Mouse (Mus musculus) erythroblast, embryonic 14.5 days (primary cell): ENCODE measurements at regions not wholly inside any gene's neighbourhood (a gene's known extent, or its start where the extent isn't known, plus 50 kb on each side); places are given as distances from the start of the nearest gene placed in this dataset.

Source experiments
- H3K27me3 ChIP-seq: 2 replicates; pipeline ENCODE4 v1.6.1; 2012; ENCODE audit warnings: inconsistent platforms; ENCODE audit not compliant: control insufficient read depth
- H3K36me3 ChIP-seq: 2 replicates; pipeline ENCODE4 v1.6.1; 2012; ENCODE audit warnings: mild to moderate bottlenecking, inconsistent platforms; ENCODE audit not compliant: control insufficient read depth
- H3K4me1 ChIP-seq: 2 replicates; pipeline ENCODE4 v1.6.1; 2012; ENCODE audit warnings: inconsistent platforms; ENCODE audit not compliant: control insufficient read depth
- H3K4me3 ChIP-seq: replicated peaks from 2 replicates; pipeline ENCODE3; 2012; ENCODE audit warnings: moderate library complexity, mild to moderate bottlenecking, inconsistent platforms
- H3K9me3 ChIP-seq: 2 replicates; pipeline ENCODE4 v1.6.1; 2012; ENCODE audit warnings: low read length, inconsistent platforms, mixed read lengths; ENCODE audit not compliant: control insufficient read depth
- GATA1 ChIP-seq: IDR thresholded peaks from 2 replicates; pipeline ENCODE4 v1.6.1; 2012; ENCODE audit warnings: low read length, inconsistent platforms, mixed read lengths
- TAL1 ChIP-seq: IDR thresholded peaks from 3 replicates; pipeline ENCODE4 v1.6.1; 2012; ENCODE audit warnings: low read length, inconsistent platforms, mixed read lengths

GRCm38 (mm10) chr10:70759686-70760085 lies 103.9 kb upstream of the Phyhipl start:
- peaks cover 46% of the 10 kb centered on the region for H3K9me3 ChIP-seq
- no peaks in the 10 kb centered on the region for H3K36me3 ChIP-seq
- H3K4me3 ChIP-seq: no peak overlapping the region
- H3K4me1 ChIP-seq: no peaks in the 10 kb centered on the region
- TF ChIP-seq GATA1 (no peak), TAL1 (no peak)
- no peaks in the 10 kb centered on the region for H3K27me3 ChIP-seq

- peaks cover 39% of the 10 kb centered on the region for H3K9me3 ChIP-seq
- H3K4me1 ChIP-seq: no peaks in the 10 kb centered on the region
- no peak for TF ChIP-seq TAL1
- no peak for TF ChIP-seq GATA1
- no peaks in the 10 kb centered on the region for H3K36me3 ChIP-seq
- no peak overlapping the region for H3K4me3 ChIP-seq
- H3K27me3 ChIP-seq: no peaks in the 10 kb centered on the region
These were observed 96.0 kb upstream of the Phyhipl start for GRCm38 (mm10) chr10:70751771-70752170.

GRCm38 (mm10) chr10:70750356-70751145 lies 94.8 kb upstream of the Phyhipl start:
- TF ChIP-seq TAL1: no peak
- no peak for TF ChIP-seq GATA1
- H3K9me3 ChIP-seq: peaks cover 33% of the 10 kb centered on the region

GRCm38 (mm10) chr10:70746612-70747011 lies 90.8 kb upstream of the Phyhipl start:
- TF ChIP-seq TAL1 (no peak), GATA1 (no peak)
- Histone ChIP-seq H3K4me3 (no peak overlapping the region), H3K27me3 (no peaks in the 10 kb centered on the region), H3K36me3 (no peaks in the 10 kb centered on the region), H3K4me1 (no peaks in the 10 kb centered on the region), H3K9me3 (peaks cover 26% of the 10 kb centered on the region)

More at GRCm38 (mm10) chr10:70750356-70751145, 94.8 kb upstream of the Phyhipl start:
- Histone ChIP-seq H3K4me1 (no peaks in the 10 kb centered on the region), H3K36me3 (no peaks in the 10 kb centered on the region), H3K4me3 (no peak overlapping the region), H3K27me3 (no peaks in the 10 kb centered on the region)

GRCm38 (mm10) chr10:70741909-70742308 lies 86.1 kb upstream of the Phyhipl start:
- TF ChIP-seq GATA1: no peak
- no peak for TF ChIP-seq TAL1
- peaks cover 38% of the 10 kb centered on the region for H3K9me3 ChIP-seq
- H3K36me3 ChIP-seq: no peaks in the 10 kb centered on the region
- H3K4me3 ChIP-seq: no peak overlapping the region
- H3K27me3 ChIP-seq: no peaks in the 10 kb centered on the region
- no peaks in the 10 kb centered on the region for H3K4me1 ChIP-seq

GRCm38 (mm10) chr10:70740095-70740494 lies 84.3 kb upstream of the Phyhipl start:
- peaks cover 41% of the 10 kb centered on the region for H3K9me3 ChIP-seq
- no peaks in the 10 kb centered on the region for H3K36me3 ChIP-seq
- no peak overlapping the region for H3K4me3 ChIP-seq
- no peaks in the 10 kb centered on the region for H3K4me1 ChIP-seq
- no peaks in the 10 kb centered on the region for H3K27me3 ChIP-seq
- TF ChIP-seq GATA1 (no peak), TAL1 (no peak)

- TF ChIP-seq TAL1: no peak
- no peak for TF ChIP-seq GATA1
- H3K4me1 ChIP-seq: no peaks in the 10 kb centered on the region
- peaks cover 42% of the 10 kb centered on the region for H3K9me3 ChIP-seq
- no peaks in the 10 kb centered on the region for H3K36me3 ChIP-seq
- no peak overlapping the region for H3K4me3 ChIP-seq
- no peaks in the 10 kb centered on the region for H3K27me3 ChIP-seq
These were observed 83.7 kb upstream of the Phyhipl start for GRCm38 (mm10) chr10:70739348-70739966.

- TF ChIP-seq TAL1 (no peak), GATA1 (no peak)
- no peaks in the 10 kb centered on the region for H3K4me1 ChIP-seq
- H3K36me3 ChIP-seq: no peaks in the 10 kb centered on the region
- no peak overlapping the region for H3K4me3 ChIP-seq
- no peaks in the 10 kb centered on the region for H3K27me3 ChIP-seq
- H3K9me3 ChIP-seq: peaks cover 47% of the 10 kb centered on the region
These were observed 82.9 kb upstream of the Phyhipl start for GRCm38 (mm10) chr10:70738686-70739085.

- TF ChIP-seq GATA1: no peak
- TF ChIP-seq TAL1: no peak
- H3K27me3 ChIP-seq: no peaks in the 10 kb centered on the region
- peaks cover 39% of the 10 kb centered on the region for H3K9me3 ChIP-seq
- H3K36me3 ChIP-seq: no peaks in the 10 kb centered on the region
- no peak overlapping the region for H3K4me3 ChIP-seq
- no peaks in the 10 kb centered on the region for H3K4me1 ChIP-seq
These were observed 78.2 kb upstream of the Phyhipl start for GRCm38 (mm10) chr10:70733956-70734355.

GRCm38 (mm10) chr10:70733478-70733877 lies 77.7 kb upstream of the Phyhipl start:
- Histone ChIP-seq H3K9me3 (peaks cover 39% of the 10 kb centered on the region), H3K4me3 (no peak overlapping the region), H3K27me3 (no peaks in the 10 kb centered on the region), H3K4me1 (no peaks in the 10 kb centered on the region), H3K36me3 (no peaks in the 10 kb centered on the region)
- TF ChIP-seq TAL1: no peak
- TF ChIP-seq GATA1: no peak
